Mouse (Mus musculus) liver, embryonic 15.5 days (tissue): ENCODE data around the gene Plcb4. TPM values are rescaled to one million over a fixed set of nuclear protein-coding genes. Genes with fewer than 3 reads are reported as not detected.

ENCODE experiments used
- ATAC-seq: fragments of 200-750 bp; cut with Nextera tagmentation; 2 replicates; pipeline ENCODE4 v1.8.0; 2017; ENCODE audit warnings: moderate number of reproducible peaks, mild to moderate bottlenecking, moderate library complexity; ENCODE audit not compliant: insufficient read depth
- H3K27ac ChIP-seq: fragments of 300-500 bp; sonication (generic); replicated peaks from 2 replicates; pipeline ENCODE4 v1.5.1; 2015; ENCODE audit warnings: mild to moderate bottlenecking, inconsistent platforms
- H3K27me3 ChIP-seq: fragments of 300-500 bp; sonication (generic); 2 replicates; pipeline ENCODE4 v1.6.1; 2015; ENCODE audit warnings: mild to moderate bottlenecking, inconsistent platforms
- H3K36me3 ChIP-seq: fragments of 300-500 bp; sonication (generic); replicated peaks from 2 replicates; pipeline ENCODE4 v1.6.1; 2015; ENCODE audit warnings: moderate library complexity, mild to moderate bottlenecking, inconsistent platforms
- H3K4me1 ChIP-seq: fragments of 300-500 bp; sonication (generic); replicated peaks from 2 replicates; pipeline ENCODE4 v1.6.1; 2015; ENCODE audit warnings: inconsistent platforms
- H3K4me2 ChIP-seq: fragments of 300-500 bp; sonication (generic); 2 replicates; pipeline ENCODE4 v1.6.1; 2015; ENCODE audit warnings: moderate library complexity, mild to moderate bottlenecking, inconsistent platforms
- H3K4me3 ChIP-seq: fragments of 300-500 bp; sonication (generic); replicated peaks from 2 replicates; pipeline ENCODE4 v1.5.1; 2015; ENCODE audit warnings: mild to moderate bottlenecking, inconsistent platforms
- H3K9ac ChIP-seq: fragments of 300-500 bp; sonication (generic); 2 replicates; pipeline ENCODE4 v1.6.1; 2015; ENCODE audit warnings: moderate library complexity, mild to moderate bottlenecking, inconsistent platforms
- H3K9me3 ChIP-seq: fragments of 300-500 bp; sonication (generic); replicated peaks from 2 replicates; pipeline ENCODE4 v1.6.1; 2016; ENCODE audit warnings: inconsistent platforms
- WGBS: fragments of 180-500 bp; shearing (Covaris S2); methylation state at CpG from one replicate; pipeline ENCODE4 v1.1.7; 2015; ENCODE audit warnings: mixed read lengths; ENCODE audit not compliant: insufficient replicate concordance; 5-methylcytosine and 5-hydroxymethylcytosine counted together
- polyA plus RNA-seq: library from polyadenylated mRNA; unstranded; fragments of >200 nt; fragmentation: Nextera tagmentation; extraction: Ambion mirVana; gene quantifications from 2 replicates; pipeline ENCODE4 v1.2.1, GENCODE M21; 2015

Plcb4 gene
- polyA plus RNA-seq, 1 experiment from 2014 or later = 1.6 TPM

- Histone ChIP-seq H3K27me3 (no peaks in the 10 kb centered on the region), H3K36me3 (no peaks in the 10 kb centered on the region), H3K4me1 (no peaks in the 10 kb centered on the region), H3K4me3 (no peak overlapping the region), H3K27ac (no peak overlapping the region), H3K9ac (no peak overlapping the region), H3K4me2 (no peak overlapping the region), H3K9me3 (no peaks in the 10 kb centered on the region)
- 23% methylated on average over 5 of the region's 5 CpGs for WGBS
- no peak for ATAC-seq
Measured at GRCm38 (mm10) chr2:135862489-135863390, 203.9 kb downstream of the Plcb4 start.

- H3K4me3 ChIP-seq = no peak overlapping the region
- H3K4me1 ChIP-seq = no peaks in the 10 kb centered on the region
- no peak for ATAC-seq
- no peaks in the 10 kb centered on the region for H3K27me3 ChIP-seq
- WGBS = 65% methylated on average over 4 of the region's 4 CpGs
- no peak overlapping the region for H3K4me2 ChIP-seq
- no peaks in the 10 kb centered on the region for H3K36me3 ChIP-seq
- H3K9me3 ChIP-seq = no peaks in the 10 kb centered on the region
- H3K9ac ChIP-seq = no peak overlapping the region
- H3K27ac ChIP-seq = no peak overlapping the region
Measured at GRCm38 (mm10) chr2:135863391-135864076, 204.7 kb downstream of the Plcb4 start.

DNA sequence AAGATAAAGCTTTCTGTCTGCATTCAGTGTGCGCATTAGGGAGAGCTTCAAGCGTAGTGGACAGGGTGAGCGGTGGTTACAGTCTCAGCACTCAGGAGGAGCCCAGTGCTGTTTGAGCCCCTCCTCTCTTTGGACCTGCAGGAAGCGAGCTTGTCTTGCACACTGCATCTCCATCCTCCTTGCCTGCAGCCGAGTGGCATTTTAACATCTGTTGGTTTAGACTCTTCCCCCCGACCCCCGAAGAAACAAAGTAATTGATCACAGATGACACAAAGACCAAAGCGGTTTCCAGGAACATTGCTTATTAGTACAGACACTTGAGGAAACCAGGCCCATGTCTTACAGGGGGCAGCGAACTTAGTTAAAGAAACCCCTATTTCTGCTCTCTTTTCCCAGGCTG is 207.6 kb downstream of the Plcb4 start:
- Histone ChIP-seq H3K36me3 (no peaks in the 10 kb centered on the region), H3K4me2 (no peak overlapping the region), H3K9me3 (no peaks in the 10 kb centered on the region), H3K4me1 (no peaks in the 10 kb centered on the region), H3K27me3 (no peaks in the 10 kb centered on the region), H3K4me3 (no peak overlapping the region), H3K27ac (no peak overlapping the region), H3K9ac (no peak overlapping the region)
- no peak for ATAC-seq
- WGBS = 56% methylated on average over 9 of the region's 9 CpGs

DNA sequence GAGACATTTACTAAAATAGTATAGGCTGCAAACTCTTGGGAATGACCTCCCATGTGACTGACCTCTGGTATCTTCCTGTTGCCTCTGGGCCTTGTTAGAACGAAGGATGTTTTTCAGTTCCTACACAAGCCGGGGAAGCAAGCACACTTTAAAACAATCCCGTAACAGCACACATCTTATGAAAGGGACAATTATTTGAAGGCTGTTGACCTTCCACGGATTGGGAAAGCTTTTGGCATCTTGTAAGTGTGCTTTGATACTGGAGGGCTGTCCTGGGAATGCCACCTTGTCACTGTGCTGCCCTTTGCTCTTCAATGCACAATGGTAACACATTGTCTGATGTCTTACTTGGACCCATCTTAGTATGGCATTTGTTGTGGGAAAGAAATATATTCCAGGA is 208.0 kb downstream of the Plcb4 start:
- no peaks in the 10 kb centered on the region for H3K36me3 ChIP-seq
- no peaks in the 10 kb centered on the region for H3K27me3 ChIP-seq
- no peak overlapping the region for H3K27ac ChIP-seq
- H3K4me2 ChIP-seq = no peak overlapping the region
- H3K4me1 ChIP-seq = no peaks in the 10 kb centered on the region
- 67% methylated on average over 4 of the region's 4 CpGs for WGBS
- ATAC-seq = no peak
- H3K9ac ChIP-seq = no peak overlapping the region
- H3K4me3 ChIP-seq = no peak overlapping the region
- no peaks in the 10 kb centered on the region for H3K9me3 ChIP-seq

DNA sequence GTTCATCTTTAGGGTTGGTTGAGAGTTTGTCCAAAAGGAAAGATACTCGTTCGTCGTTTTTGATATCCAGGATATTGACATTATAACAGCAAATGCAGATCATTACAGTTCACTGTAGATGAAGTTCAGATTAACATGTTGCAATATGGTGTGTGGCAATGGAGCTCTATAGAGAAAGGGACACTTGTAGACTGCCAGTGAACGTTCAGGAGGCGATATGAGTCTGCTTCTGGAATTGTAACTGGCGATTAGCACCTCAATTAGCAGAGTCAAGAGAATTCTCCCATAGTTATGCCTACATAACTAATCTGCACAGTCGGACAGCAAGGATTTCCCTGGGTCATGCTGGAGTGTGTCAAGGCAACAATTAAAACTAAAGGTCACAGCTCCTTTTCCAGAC is 210.8 kb downstream of the Plcb4 start:
- Histone ChIP-seq H3K27me3 (no peaks in the 10 kb centered on the region), H3K4me3 (no peak overlapping the region), H3K4me1 (no peaks in the 10 kb centered on the region), H3K4me2 (no peak overlapping the region), H3K9ac (no peak overlapping the region), H3K36me3 (no peaks in the 10 kb centered on the region), H3K9me3 (no peaks in the 10 kb centered on the region), H3K27ac (no peak overlapping the region)
- 72% methylated on average over 7 of the region's 7 CpGs for WGBS
- ATAC-seq = no peak

GRCm38 (mm10) chr2:135873146-135873545 is 214.3 kb downstream of the Plcb4 start:
- Histone ChIP-seq H3K4me1 (no peaks in the 10 kb centered on the region), H3K36me3 (no peaks in the 10 kb centered on the region), H3K27me3 (no peaks in the 10 kb centered on the region), H3K27ac (no peak overlapping the region), H3K4me3 (no peak overlapping the region), H3K9ac (no peak overlapping the region), H3K9me3 (no peaks in the 10 kb centered on the region), H3K4me2 (no peak overlapping the region)
- WGBS = 76% methylated on average over 9 of the region's 9 CpGs
- ATAC-seq = no peak

DNA sequence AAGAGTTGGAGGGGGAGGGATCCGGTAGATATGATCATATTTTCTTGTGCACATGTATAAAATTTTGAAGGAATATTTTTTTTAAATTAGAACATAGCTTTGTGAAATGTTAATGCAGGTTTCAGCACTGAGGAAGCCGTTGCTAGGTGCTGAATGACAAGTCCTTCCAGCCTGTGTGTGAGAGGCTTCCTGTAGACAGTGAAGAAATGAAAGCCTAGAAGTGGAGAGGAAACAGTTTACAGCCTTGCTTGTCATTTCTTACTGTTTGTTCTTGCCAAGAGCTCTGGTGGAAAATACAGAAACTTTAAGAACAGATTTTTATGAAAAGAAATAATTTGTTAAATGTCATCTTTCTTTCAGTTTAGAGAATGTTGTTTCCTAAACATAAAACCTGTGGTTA is 214.9 kb downstream of the Plcb4 start:
- H3K4me3 ChIP-seq = no peak overlapping the region
- no peaks in the 10 kb centered on the region for H3K36me3 ChIP-seq
- no peak for ATAC-seq
- no peak overlapping the region for H3K4me2 ChIP-seq
- no peak overlapping the region for H3K9ac ChIP-seq
- no peaks in the 10 kb centered on the region for H3K9me3 ChIP-seq
- H3K27ac ChIP-seq = no peak overlapping the region
- H3K4me1 ChIP-seq = no peaks in the 10 kb centered on the region
- 38% methylated on average over 2 of the region's 2 CpGs for WGBS
- H3K27me3 ChIP-seq = no peaks in the 10 kb centered on the region

- no peak overlapping the region for H3K9ac ChIP-seq
- 73% methylated on average over 6 of the region's 6 CpGs for WGBS
- H3K36me3 ChIP-seq = no peaks in the 10 kb centered on the region
- no peak overlapping the region for H3K4me3 ChIP-seq
- no peaks in the 10 kb centered on the region for H3K9me3 ChIP-seq
- H3K27ac ChIP-seq = no peak overlapping the region
- H3K27me3 ChIP-seq = no peaks in the 10 kb centered on the region
- H3K4me2 ChIP-seq = no peak overlapping the region
- peaks cover 7% of the 10 kb centered on the region; the same call in 1 of the 2 replicates for H3K4me1 ChIP-seq
- no peak for ATAC-seq
Measured at GRCm38 (mm10) chr2:135875549-135875948, 216.7 kb downstream of the Plcb4 start.

GRCm38 (mm10) chr2:135879356-135879755 is 220.5 kb downstream of the Plcb4 start:
- no peak overlapping the region for H3K27ac ChIP-seq
- no peaks in the 10 kb centered on the region for H3K27me3 ChIP-seq
- H3K36me3 ChIP-seq = no peaks in the 10 kb centered on the region
- H3K4me2 ChIP-seq = no peak overlapping the region
- H3K9me3 ChIP-seq = no peaks in the 10 kb centered on the region
- 61% methylated on average over 7 of the region's 7 CpGs for WGBS
- no peak overlapping the region for H3K4me3 ChIP-seq
- H3K4me1 ChIP-seq = peaks cover 7% of the 10 kb centered on the region; the same call in 1 of the 2 replicates
- no peak for ATAC-seq
- no peak overlapping the region for H3K9ac ChIP-seq

DNA sequence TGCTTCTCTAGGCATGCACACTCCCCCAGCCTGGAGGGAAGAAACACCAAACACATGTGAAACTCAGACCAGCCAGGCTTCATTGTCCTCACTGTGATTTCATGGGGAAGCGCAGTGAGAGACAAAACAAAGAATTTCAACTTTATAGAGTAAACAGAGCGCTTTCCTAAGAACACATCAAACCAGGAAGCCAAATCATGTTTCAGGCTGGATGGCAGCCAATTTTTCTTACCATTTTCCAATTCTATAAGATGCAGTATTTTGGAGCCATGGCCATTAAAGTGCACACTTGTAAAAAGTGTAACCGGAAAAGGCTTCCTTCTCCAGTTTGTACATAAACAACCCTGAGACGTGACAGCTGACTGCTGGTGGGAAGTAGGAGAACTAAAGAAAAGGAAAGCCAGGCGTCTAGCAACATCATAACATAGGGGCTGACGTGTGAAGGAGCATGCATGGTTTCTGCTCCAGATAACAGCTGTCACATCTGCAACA is 221.5 kb downstream of the Plcb4 start:
- ATAC-seq = peak; percentile 42; the same call in 1 of the 2 replicates
- Histone ChIP-seq H3K4me2 (no peak overlapping the region), H3K27ac (no peak overlapping the region), H3K4me3 (no peak overlapping the region), H3K9me3 (no peaks in the 10 kb centered on the region), H3K36me3 (no peaks in the 10 kb centered on the region), H3K9ac (no peak overlapping the region), H3K27me3 (no peaks in the 10 kb centered on the region), H3K4me1 (peaks cover 7% of the 10 kb centered on the region; the same call in 1 of the 2 replicates)
- WGBS = 34% methylated on average over 6 of the region's 6 CpGs

- Histone ChIP-seq H3K36me3 (no peaks in the 10 kb centered on the region), H3K27ac (no peak overlapping the region), H3K9ac (no peak overlapping the region), H3K9me3 (no peaks in the 10 kb centered on the region), H3K27me3 (no peaks in the 10 kb centered on the region), H3K4me1 (peaks cover 11% of the 10 kb centered on the region; the same call in 1 of the 2 replicates), H3K4me2 (no peak overlapping the region), H3K4me3 (no peak overlapping the region)
- ATAC-seq = no peak
- 55% methylated on average over 4 of the region's 4 CpGs for WGBS
Measured at GRCm38 (mm10) chr2:135883359-135883758, 224.5 kb downstream of the Plcb4 start.
